In the genomic region with DNA sequence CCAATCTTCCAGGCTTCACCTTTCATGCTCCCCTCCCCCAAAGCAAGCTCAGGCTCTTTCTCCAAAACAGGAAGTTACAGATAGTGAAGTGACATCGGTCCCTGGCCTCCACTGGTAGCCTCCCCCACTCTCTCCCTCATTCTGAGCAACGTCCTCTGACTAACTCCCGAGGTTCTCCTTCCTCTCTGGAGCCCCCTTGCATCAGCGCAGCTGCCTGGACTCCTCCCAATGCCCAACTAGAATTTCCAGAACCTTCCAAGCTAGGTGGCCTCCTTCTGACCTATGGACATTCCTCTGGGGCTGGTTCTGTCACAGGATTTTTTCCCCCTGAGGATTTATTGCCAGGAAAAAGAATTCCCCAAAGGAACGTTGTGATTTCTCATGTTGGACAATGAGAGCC, we compare ENCODE assay signal across 8 mouse cellular contexts.
DNase-seq lines count a peak whose midpoint lies in the region; ATAC-seq and TF ChIP-seq lines count a peak whose summit lies in the region.

No protein-coding gene starts in this region.

- WGBS in kidney, postnatal 0 days = 10% methylated on average over 5 of the region's 5 CpGs
- WGBS in liver, embryonic 12.5 days (ENCODE audit: insufficient replicate concordance) = 11% methylated on average over 5 of the region's 5 CpGs
- 25% methylated on average over 5 of the region's 5 CpGs for WGBS in stomach, embryonic 16.5 days
- 79% methylated on average over 5 of the region's 5 CpGs for WGBS in forebrain, postnatal 0 days

- H3K27ac ChIP-seq in kidney, postnatal 0 days = no peak overlapping the region
- 0 out of 2 replicates have a peak overlapping the region, but pooled peaks have one; percentile 10 for H3K27ac ChIP-seq in liver, embryonic 12.5 days
- H3K27ac ChIP-seq in stomach, embryonic 16.5 days (ENCODE audit: low read length) = no peak overlapping the region
- no peak overlapping the region for H3K27ac ChIP-seq in forebrain, postnatal 0 days (ENCODE audit: low read depth, low read length)

- H3K27me3 ChIP-seq in kidney, postnatal 0 days (ENCODE audit: insufficient read depth, low read length) = no peaks in the 10 kb centered on the region
- H3K27me3 ChIP-seq in liver, embryonic 12.5 days (replicated peaks) = no peaks in the 10 kb centered on the region
- no peaks in the 10 kb centered on the region for H3K27me3 ChIP-seq in stomach, embryonic 16.5 days (ENCODE audit: control insufficient read depth, insufficient read depth, low read length)
- no peaks in the 10 kb centered on the region for H3K27me3 ChIP-seq in forebrain, postnatal 0 days (ENCODE audit: insufficient read depth, low read length)

- no peak for TF ChIP-seq CTCF in kidney, postnatal 0 days (IDR thresholded peaks at IDR 0.05; ENCODE audit: low read depth)
- no peak for TF ChIP-seq CTCF in forebrain, postnatal 0 days (IDR thresholded peaks at IDR 0.05; ENCODE audit: low read depth)

- H3K4me3 ChIP-seq in kidney, postnatal 0 days (replicated peaks; ENCODE audit: low read depth, low read length) = no peak overlapping the region
- no peak overlapping the region for H3K4me3 ChIP-seq in liver, embryonic 12.5 days
- no peak overlapping the region for H3K4me3 ChIP-seq in stomach, embryonic 16.5 days (replicated peaks; ENCODE audit: low read length)
- H3K4me3 ChIP-seq in forebrain, postnatal 0 days (ENCODE audit: low read depth, low read length) = no peak overlapping the region

- peaks cover 8% of the 10 kb centered on the region; the same call in 1 of the 2 replicates for H3K4me1 ChIP-seq in kidney, postnatal 0 days (replicated peaks; ENCODE audit: insufficient read depth, low read length)
- H3K4me1 ChIP-seq in liver, embryonic 12.5 days = peaks cover 40% of the 10 kb centered on the region
- peaks cover 10% of the 10 kb centered on the region; the same call in 1 of the 2 replicates for H3K4me1 ChIP-seq in stomach, embryonic 16.5 days (ENCODE audit: control insufficient read depth, insufficient read depth, low read length)
- H3K4me1 ChIP-seq in forebrain, postnatal 0 days (ENCODE audit: insufficient read depth) = no peaks in the 10 kb centered on the region

- peak; percentile 57; the same call in 1 of the 2 replicates for ATAC-seq in kidney, postnatal 0 days (replicated peaks; ENCODE audit: low FRiP score, low read depth)
- 0 out of 2 replicates have a peak, but pooled peaks have one; percentile 35 for ATAC-seq in liver, embryonic 12.5 days
- ATAC-seq in stomach, embryonic 16.5 days (ENCODE audit: insufficient read depth, low FRiP score) = peak; percentile 24; the same call in 1 of the 2 replicates
- no peak for ATAC-seq in forebrain, postnatal 0 days
- ATAC-seq in cerebellum, adult (ENCODE audit: insufficient number of reproducible peaks, low FRiP score, low TSS enrichment) = no peak

- no peaks in the 10 kb centered on the region for H3K36me3 ChIP-seq in kidney, postnatal 0 days (ENCODE audit: insufficient read depth, low read length)
- H3K36me3 ChIP-seq in liver, embryonic 12.5 days = no peaks in the 10 kb centered on the region
- no peaks in the 10 kb centered on the region for H3K36me3 ChIP-seq in stomach, embryonic 16.5 days (ENCODE audit: control insufficient read depth, insufficient read depth, low read length)
- no peaks in the 10 kb centered on the region for H3K36me3 ChIP-seq in forebrain, postnatal 0 days (ENCODE audit: insufficient read depth)

- no peaks in the 10 kb centered on the region for H3K9me3 ChIP-seq in kidney, postnatal 0 days (replicated peaks; ENCODE audit: low read length)
- no peaks in the 10 kb centered on the region for H3K9me3 ChIP-seq in liver, embryonic 12.5 days (replicated peaks)
- no peaks in the 10 kb centered on the region; the same call in 1 of the 2 replicates for H3K9me3 ChIP-seq in stomach, embryonic 16.5 days (replicated peaks; ENCODE audit: control insufficient read depth, low read length)
- H3K9me3 ChIP-seq in forebrain, postnatal 0 days (ENCODE audit: low read length) = no peaks in the 10 kb centered on the region

- no peak overlapping the region for H3K4me2 ChIP-seq in kidney, postnatal 0 days (ENCODE audit: low read length)
- no peak overlapping the region for H3K4me2 ChIP-seq in liver, embryonic 12.5 days
- H3K4me2 ChIP-seq in stomach, embryonic 16.5 days (ENCODE audit: low read depth, low read length) = no peak overlapping the region
- no peak overlapping the region for H3K4me2 ChIP-seq in forebrain, postnatal 0 days (ENCODE audit: low read depth)

- peak; percentile 78 for DNase-seq in kidney, postnatal 0 days (ENCODE audit: low spot score)
- no peak for DNase-seq in kidney, postnatal 25 days
- DNase-seq in MEL-GATA-1-ER (ENCODE audit: extremely low read depth, low read depth) = peak; percentile 78
- no peak for DNase-seq in forebrain, postnatal 0 days
- no peak for DNase-seq in cerebellum, adult 8-10 months

- H3K9ac ChIP-seq in kidney, postnatal 0 days (ENCODE audit: low read depth, low read length) = no peak overlapping the region
- no peak overlapping the region for H3K9ac ChIP-seq in liver, embryonic 12.5 days
- H3K9ac ChIP-seq in stomach, embryonic 16.5 days (ENCODE audit: low read length) = no peak overlapping the region
- H3K9ac ChIP-seq in forebrain, postnatal 0 days = no peak overlapping the region

Comparison
In these comparisons a context has a peak if more than half of its experiments do, and no peak if none do; other contexts are left out.
1. DNase-seq: peak in kidney, postnatal 0 days (single experiment) and MEL-GATA-1-ER (single experiment); none in kidney, postnatal 25 days (0 of 2), forebrain, postnatal 0 days (single experiment) and cerebellum, adult 8-10 months (single experiment).
2. ATAC-seq: peak in kidney, postnatal 0 days (single experiment), liver, embryonic 12.5 days (single experiment) and stomach, embryonic 16.5 days (single experiment); none in forebrain, postnatal 0 days (single experiment) and cerebellum, adult (single experiment).